ENCODE assay signal across 8 mouse cellular contexts in the genomic region with DNA sequence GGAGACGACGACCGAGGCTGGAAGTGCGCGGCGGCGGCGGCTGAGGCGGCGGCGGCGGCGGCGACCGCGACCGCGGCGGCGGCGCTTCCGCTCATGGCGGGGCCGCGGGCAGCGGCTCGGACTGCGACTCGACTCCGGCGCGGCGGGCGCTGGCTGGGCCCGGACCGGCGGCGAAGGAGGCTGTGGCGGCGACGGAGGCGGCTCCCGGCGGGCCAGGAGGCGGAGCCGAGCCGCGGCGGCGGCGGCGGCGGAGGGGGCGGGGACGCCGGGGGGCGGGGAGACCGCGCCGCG. TPM values are rescaled to one million over a fixed set of nuclear protein-coding genes. Genes with fewer than 3 reads are reported as not detected.
DNase-seq lines count a peak whose midpoint lies in the region; ATAC-seq and TF ChIP-seq lines count a peak whose summit lies in the region.

TSS of gene Rnf38 (minus strand) at position 77 of the 291 bp plus-strand sequence.

- H3K9me3 ChIP-seq in G1E (replicated peaks): no peaks in the 10 kb centered on the region
- no peaks in the 10 kb centered on the region for H3K9me3 ChIP-seq in forebrain, embryonic 14.5 days (replicated peaks; ENCODE audit: control insufficient read depth, low read length)
- no peaks in the 10 kb centered on the region for H3K9me3 ChIP-seq in hindbrain, embryonic 12.5 days (replicated peaks)
- no peaks in the 10 kb centered on the region for H3K9me3 ChIP-seq in liver, embryonic 14.5 days (ENCODE audit: control insufficient read depth, low read length)

- 0% methylated on average over 1 of the region's 61 CpGs for WGBS in forebrain, embryonic 14.5 days
- under 1% methylated on average over 31 of the region's 61 CpGs for WGBS in hindbrain, embryonic 12.5 days
- 1% methylated on average over 30 of the region's 61 CpGs for WGBS in liver, embryonic 14.5 days (ENCODE audit: insufficient replicate concordance)

- no peaks in the 10 kb centered on the region for H3K36me3 ChIP-seq in G1E (replicated peaks)
- H3K36me3 ChIP-seq in forebrain, embryonic 14.5 days (ENCODE audit: control insufficient read depth, insufficient read depth, low read length): no peaks in the 10 kb centered on the region
- no peaks in the 10 kb centered on the region for H3K36me3 ChIP-seq in hindbrain, embryonic 12.5 days
- H3K36me3 ChIP-seq in liver, embryonic 14.5 days (replicated peaks; ENCODE audit: control insufficient read depth, insufficient read depth, low read depth): no peaks in the 10 kb centered on the region

- H3K4me2 ChIP-seq in forebrain, embryonic 14.5 days (ENCODE audit: low read length): peak within 1 kb of the TSS; percentile 90
- peak within 1 kb of the TSS; percentile 84 for H3K4me2 ChIP-seq in hindbrain, embryonic 12.5 days (replicated peaks)
- H3K4me2 ChIP-seq in liver, embryonic 14.5 days (ENCODE audit: low read depth): peak within 1 kb of the TSS; percentile 98

- no peak for TF ChIP-seq EP300 in liver, embryonic 14.5 days (IDR thresholded peaks at IDR 0.05; ENCODE audit: low read depth)

- no peak for DNase-seq in adrenal gland, adult 18-20 months (ENCODE audit: low spot score in 2 of 2)
- DNase-seq in adrenal gland, adult (ENCODE audit: inconsistent age in 2 of 2, low spot score in 1 of 2): no peak
- no peak for DNase-seq in G1E (ENCODE audit: low spot score)
- no peak for DNase-seq in forebrain, embryonic 14.5 days (ENCODE audit: low spot score)
- no peak for DNase-seq in liver, embryonic 14.5 days (ENCODE audit: low read depth in 3 of 3, low spot score in 3 of 3)
- no peak for DNase-seq in ovary, postnatal 36 days (ENCODE audit: low spot score)
- no peak for DNase-seq in T-cell, adult 2 months (ENCODE audit: low spot score)

- H3K4me3 ChIP-seq in G1E (ENCODE audit: low read depth, low read length): peak within 1 kb of the TSS; percentile 77
- peak within 1 kb of the TSS; percentile 78 for H3K4me3 ChIP-seq in forebrain, embryonic 14.5 days (ENCODE audit: low read depth, low read length)
- H3K4me3 ChIP-seq in hindbrain, embryonic 12.5 days: peak within 1 kb of the TSS; percentile 92
- peak within 1 kb of the TSS; percentile 72 to 74 for H3K4me3 ChIP-seq in liver, embryonic 14.5 days (ENCODE audit: insufficient read depth in 1 of 2, low read depth in 2 of 2, low read length in 2 of 2)

- H3K27ac ChIP-seq in forebrain, embryonic 14.5 days (ENCODE audit: low read depth, low read length): peak within 1 kb of the TSS; percentile 83
- peak within 1 kb of the TSS; percentile 97 for H3K27ac ChIP-seq in hindbrain, embryonic 12.5 days
- peak within 1 kb of the TSS; percentile 91 for H3K27ac ChIP-seq in liver, embryonic 14.5 days

- ATAC-seq in G1E (ENCODE audit: extremely low read depth, insufficient number of reproducible peaks, low FRiP score, poor library complexity, severe bottlenecking): no peak
- ATAC-seq in forebrain, embryonic 14.5 days: no peak
- no peak for ATAC-seq in hindbrain, embryonic 12.5 days (ENCODE audit: low FRiP score)
- ATAC-seq in liver, embryonic 14.5 days (ENCODE audit: insufficient read depth): no peak

- H3K9ac ChIP-seq in forebrain, embryonic 14.5 days (ENCODE audit: low read length): peak within 1 kb of the TSS; percentile 89
- H3K9ac ChIP-seq in hindbrain, embryonic 12.5 days: peak within 1 kb of the TSS; percentile 99
- H3K9ac ChIP-seq in liver, embryonic 14.5 days (replicated peaks): peak within 1 kb of the TSS; percentile 83

- H3K4me1 ChIP-seq in G1E (ENCODE audit: insufficient read depth, low read depth, low read length): peaks cover 30% of the 10 kb centered on the region
- peaks cover 16% of the 10 kb centered on the region for H3K4me1 ChIP-seq in forebrain, embryonic 14.5 days (ENCODE audit: control insufficient read depth, insufficient read depth, low read length)
- peaks cover 31% of the 10 kb centered on the region for H3K4me1 ChIP-seq in hindbrain, embryonic 12.5 days
- H3K4me1 ChIP-seq in liver, embryonic 14.5 days (replicated peaks; ENCODE audit: control insufficient read depth in 2 of 2, insufficient read depth in 2 of 2, low read length in 1 of 2): peaks cover 16 to 18% of the 10 kb centered on the region in 2 experiments

- TF ChIP-seq CTCF in G1E (IDR thresholded peaks at IDR 0.05; ENCODE audit: low read depth, low read length): no peak
- TF ChIP-seq CTCF in liver, embryonic 14.5 days (IDR thresholded peaks at IDR 0.05; ENCODE audit: low read depth): no peak

- H3K27me3 ChIP-seq in G1E (ENCODE audit: insufficient read depth, low read length): peaks cover 16% of the 10 kb centered on the region
- H3K27me3 ChIP-seq in forebrain, embryonic 14.5 days (replicated peaks; ENCODE audit: control insufficient read depth, insufficient read depth, low read length): no peaks in the 10 kb centered on the region
- no peaks in the 10 kb centered on the region for H3K27me3 ChIP-seq in hindbrain, embryonic 12.5 days
- H3K27me3 ChIP-seq in liver, embryonic 14.5 days (ENCODE audit: control insufficient read depth, insufficient read depth, low read length): peaks cover 12% of the 10 kb centered on the region

RNA-seq across cellular contexts. Expression of gene Rnf38, which starts in this region (rescaled TPM):
- total RNA-seq in adrenal gland, adult 18-20 months (2021): 10 to 100 TPM; 30.4 to 33.2 TPM
- total RNA-seq in G1E (2014; fragmentation: Nextera tagmentation) (95.1 and 103 TPM in 2 replicates), G1E (2017) (20.8 and 22.9 TPM in 2 replicates)
- polyA plus RNA-seq in G1E (2012): 20.0 and 20.6 TPM in 2 replicates
- 47.0 and 47.8 TPM in 2 replicates for polyA plus RNA-seq in forebrain, embryonic 14.5 days (2014; fragmentation: Nextera tagmentation; extraction: Ambion mirVana)
- 59.6 and 62.7 TPM in 2 replicates for polyA plus RNA-seq in hindbrain, embryonic 12.5 days (2016; fragmentation: Nextera tagmentation; extraction: Ambion mirVana)
- polyA plus RNA-seq in liver, embryonic 14.5 days (2012; rRNA removed): 24.7 and 26.2 TPM in 2 replicates
- polyA plus RNA-seq in liver, embryonic 14.5 days (2014; fragmentation: Nextera tagmentation; extraction: Ambion mirVana): 14.0 and 15.4 TPM in 2 replicates
